Mouse (Mus musculus) megakaryocyte, embryonic 14.5 days (primary cell): ENCODE measurements around the gene 4931422A03Rik.

ENCODE experiments used
- FLI1 ChIP-seq: IDR thresholded peaks from 2 replicates; pipeline ENCODE4 v1.6.1; 2012; ENCODE audit warnings: low read length, inconsistent platforms, mixed read lengths
- GATA1 ChIP-seq: IDR thresholded peaks from 3 replicates; pipeline ENCODE4 v1.6.1; 2012; ENCODE audit warnings: mixed read lengths, low read length, inconsistent platforms, borderline replicate concordance

- TF ChIP-seq GATA1 (no peak), FLI1 (no peak)
These were observed 97.7 kb downstream of the 4931422A03Rik start for GRCm38 (mm10) chr2:103930306-103931019.
